Mouse (Mus musculus): ENCODE results near the gene Mrps15.
"Not testable (repeated sequence)": the region's sequence is repeated elsewhere in the genome, so short reads cannot be mapped to it uniquely, and the experiment has no call there.

Mrps15 gene

GRCm38 (mm10) chr4:126077833-126078232 is 31.1 kb downstream of the Mrps15 start:
- no peak for DNase-seq (ENCODE audit: low spot score)

DNA sequence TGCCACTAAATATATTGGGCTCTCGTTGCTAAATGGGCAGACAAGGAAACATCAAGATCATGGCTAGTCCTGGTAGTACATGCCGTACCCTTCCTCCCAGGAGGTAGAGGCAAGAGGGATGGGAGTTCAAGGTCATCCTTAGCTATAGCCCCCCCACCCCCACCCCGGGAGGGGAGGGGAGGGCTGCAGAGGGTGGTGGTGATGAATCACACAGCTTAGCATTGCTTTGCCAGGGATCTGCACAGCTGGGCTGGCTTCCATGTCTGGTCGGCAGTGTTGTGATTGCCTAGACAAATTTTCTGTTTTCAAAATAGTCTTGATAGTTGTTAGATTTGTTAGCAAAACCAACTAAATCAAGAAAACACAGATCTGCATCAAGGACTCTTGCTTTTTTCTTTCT is 32.5 kb downstream of the Mrps15 start:
- no peak for DNase-seq (ENCODE audit: low spot score)

DNA sequence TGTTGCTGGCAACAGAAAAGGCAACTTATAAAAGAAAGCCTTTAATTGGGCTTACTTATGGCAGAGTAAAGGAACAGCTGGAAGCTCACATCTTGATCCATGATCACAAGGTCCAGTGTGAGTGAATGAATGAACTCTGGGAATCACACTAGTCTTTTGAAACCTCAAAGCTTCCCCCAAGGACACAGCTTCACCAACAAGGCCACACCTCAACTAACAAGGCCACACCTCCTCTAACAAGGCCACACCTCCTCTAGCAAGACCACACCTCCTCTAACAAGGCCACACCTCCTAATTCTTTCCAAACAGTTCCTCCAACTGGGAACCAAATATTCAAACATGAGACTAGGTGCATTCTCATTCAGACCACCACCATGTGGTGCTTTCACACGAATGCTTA is 34.9 kb downstream of the Mrps15 start:
- no peak for DNase-seq (ENCODE audit: low spot score)

DNA sequence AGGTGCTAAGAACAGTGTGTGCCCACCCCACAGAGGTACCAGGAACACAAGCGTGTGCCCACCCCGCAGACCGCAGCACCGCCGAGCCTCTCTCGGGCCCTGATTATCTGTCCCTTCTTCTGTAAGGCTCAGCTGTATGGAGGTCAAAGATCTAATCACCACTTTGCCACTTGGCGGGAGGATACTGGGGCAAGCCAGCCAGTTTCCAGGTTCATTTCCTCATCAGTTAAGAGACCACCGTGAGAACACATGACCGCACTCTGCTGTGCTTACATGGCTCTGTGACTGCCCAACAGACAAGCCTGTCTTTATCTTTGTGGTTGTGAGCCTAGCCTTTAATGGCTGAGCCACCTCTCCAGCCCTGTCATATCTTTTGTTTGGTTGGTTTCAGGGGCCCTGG is 36.3 kb downstream of the Mrps15 start:
- DNase-seq (ENCODE audit: low spot score): no peak

GRCm38 (mm10) chr4:126084382-126084781 is 37.7 kb downstream of the Mrps15 start:
- no peak for DNase-seq (ENCODE audit: low spot score)

GRCm38 (mm10) chr4:126085996-126086576 is 39.4 kb downstream of the Mrps15 start:
- peak; percentile 76 for DNase-seq (ENCODE audit: low spot score)

- DNase-seq (ENCODE audit: low spot score): no peak
Measured at GRCm38 (mm10) chr4:126090101-126090847, 43.5 kb downstream of the Mrps15 start.

DNA sequence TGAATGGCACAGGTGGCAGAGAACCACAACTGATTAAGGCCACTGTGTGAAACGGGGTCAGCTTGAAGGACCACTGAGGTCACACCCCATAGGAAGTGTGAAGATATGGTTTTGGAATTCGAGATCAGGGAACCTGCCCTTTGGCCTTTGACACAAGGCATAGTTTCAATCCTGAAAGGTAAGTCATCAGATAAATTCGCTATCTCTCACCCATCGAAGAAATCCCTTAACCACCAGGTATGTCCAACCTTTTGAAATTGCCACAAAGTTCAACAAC is 44.1 kb downstream of the Mrps15 start:
- DNase-seq (ENCODE audit: low spot score): no peak

GRCm38 (mm10) chr4:126091873-126092272 is 45.1 kb downstream of the Mrps15 start:
- DNase-seq (ENCODE audit: low spot score): no peak

GRCm38 (mm10) chr4:126095622-126096430 is 49.1 kb downstream of the Mrps15 start:
- DNase-seq (ENCODE audit: low spot score): not testable (repeated sequence)

DNA sequence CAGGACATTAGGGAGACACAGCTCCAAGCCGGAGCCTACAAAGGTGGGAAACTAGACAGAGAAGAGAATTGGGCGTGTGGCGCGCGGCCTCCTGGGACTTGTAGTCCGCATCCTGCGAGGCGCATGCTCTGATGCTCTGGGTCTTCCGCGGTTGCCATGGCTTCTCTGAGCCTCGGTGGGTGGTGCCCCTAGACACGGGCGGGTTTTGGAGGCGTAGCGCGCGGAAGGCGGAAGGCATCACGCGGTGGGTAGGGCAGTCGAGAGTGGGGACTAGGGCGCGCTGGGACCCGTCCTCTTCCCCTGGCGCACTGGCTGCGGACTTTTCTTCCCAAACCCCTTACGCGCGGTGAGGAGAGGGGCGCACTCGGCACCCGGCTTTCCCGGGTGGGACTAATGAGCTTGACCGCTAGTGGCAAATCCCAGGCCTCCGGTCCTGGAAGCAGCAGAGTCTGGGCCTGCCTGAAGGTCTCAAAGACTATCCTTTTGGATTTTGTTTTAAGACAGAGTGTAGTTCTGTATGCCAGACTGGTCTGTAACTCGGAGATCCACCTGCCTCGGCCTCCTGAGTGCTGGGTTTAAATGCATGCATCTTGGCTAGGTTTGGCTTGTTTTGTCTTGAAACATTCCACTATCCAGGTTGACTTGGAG is 49.9 kb downstream of the Mrps15 start, which contains the start of gene Lsm10:
Gene Lsm10, plus strand, starts transcription at position 160 of the 648 bp plus-strand sequence.
- peak; percentile 94 for DNase-seq (ENCODE audit: low spot score)

DNA sequence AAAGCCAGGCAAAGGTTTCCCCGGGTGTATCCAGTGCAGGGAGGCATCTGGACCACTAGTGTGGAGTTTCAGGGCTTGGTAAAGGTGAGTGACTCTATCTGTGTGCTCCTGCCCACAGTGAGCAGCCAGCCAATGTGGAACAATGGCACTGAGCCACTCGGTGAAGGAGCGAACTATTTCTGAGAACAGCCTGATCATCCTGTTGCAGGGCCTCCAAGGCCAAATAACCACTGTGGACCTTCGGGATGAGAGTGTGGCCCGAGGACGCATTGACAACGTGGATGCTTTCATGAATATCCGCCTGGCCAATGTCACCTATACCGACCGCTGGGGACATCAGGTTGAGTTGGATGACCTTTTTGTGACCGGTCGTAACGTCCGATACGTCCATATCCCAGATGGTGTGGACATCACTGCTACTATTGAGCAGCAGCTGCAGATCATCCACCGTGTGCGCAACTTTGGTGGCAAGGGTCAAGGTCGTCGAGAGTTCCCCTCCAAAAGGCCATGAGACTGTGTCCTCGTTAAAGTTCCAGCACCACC is 51.1 kb downstream of the Mrps15 start:
- DNase-seq (ENCODE audit: low spot score): peak; percentile 32

- DNase-seq (ENCODE audit: low spot score): no peak
Measured at GRCm38 (mm10) chr4:126099365-126099764, 52.6 kb downstream of the Mrps15 start.

DNA sequence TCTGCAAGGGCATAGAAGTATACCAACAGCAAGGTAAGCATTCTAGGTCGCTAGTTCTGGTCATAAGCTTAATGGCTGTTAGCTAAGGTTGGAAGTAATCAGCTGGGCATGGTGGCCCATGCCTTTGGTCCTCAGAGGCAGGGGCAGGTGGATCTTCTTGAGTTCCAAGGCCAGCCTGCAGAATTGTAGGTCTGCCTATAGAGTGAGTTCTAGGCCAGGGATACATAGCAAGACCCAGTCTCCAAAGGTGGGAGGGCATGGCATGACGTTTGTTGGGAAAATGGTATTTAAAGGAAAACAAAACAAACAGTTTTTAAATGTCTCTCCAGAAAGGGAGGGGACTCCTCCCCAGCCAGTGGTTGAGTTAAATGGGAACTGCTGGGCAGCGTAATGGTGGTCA is 54.0 kb downstream of the Mrps15 start:
- no peak for DNase-seq (ENCODE audit: low spot score)

GRCm38 (mm10) chr4:126102061-126102841 is 55.5 kb downstream of the Mrps15 start:
- no peak for DNase-seq (ENCODE audit: low spot score)

- peak; percentile 79 for DNase-seq (ENCODE audit: low spot score)
Measured at GRCm38 (mm10) chr4:126103057-126103581, 56.4 kb downstream of the Mrps15 start.

- DNase-seq (ENCODE audit: low spot score): peak; percentile 96
Measured at GRCm38 (mm10) chr4:126103590-126104068, 56.9 kb downstream of the Mrps15 start, which contains the start of gene Stk40. Stk40 (plus strand) TSS chr4:126103957.

DNA sequence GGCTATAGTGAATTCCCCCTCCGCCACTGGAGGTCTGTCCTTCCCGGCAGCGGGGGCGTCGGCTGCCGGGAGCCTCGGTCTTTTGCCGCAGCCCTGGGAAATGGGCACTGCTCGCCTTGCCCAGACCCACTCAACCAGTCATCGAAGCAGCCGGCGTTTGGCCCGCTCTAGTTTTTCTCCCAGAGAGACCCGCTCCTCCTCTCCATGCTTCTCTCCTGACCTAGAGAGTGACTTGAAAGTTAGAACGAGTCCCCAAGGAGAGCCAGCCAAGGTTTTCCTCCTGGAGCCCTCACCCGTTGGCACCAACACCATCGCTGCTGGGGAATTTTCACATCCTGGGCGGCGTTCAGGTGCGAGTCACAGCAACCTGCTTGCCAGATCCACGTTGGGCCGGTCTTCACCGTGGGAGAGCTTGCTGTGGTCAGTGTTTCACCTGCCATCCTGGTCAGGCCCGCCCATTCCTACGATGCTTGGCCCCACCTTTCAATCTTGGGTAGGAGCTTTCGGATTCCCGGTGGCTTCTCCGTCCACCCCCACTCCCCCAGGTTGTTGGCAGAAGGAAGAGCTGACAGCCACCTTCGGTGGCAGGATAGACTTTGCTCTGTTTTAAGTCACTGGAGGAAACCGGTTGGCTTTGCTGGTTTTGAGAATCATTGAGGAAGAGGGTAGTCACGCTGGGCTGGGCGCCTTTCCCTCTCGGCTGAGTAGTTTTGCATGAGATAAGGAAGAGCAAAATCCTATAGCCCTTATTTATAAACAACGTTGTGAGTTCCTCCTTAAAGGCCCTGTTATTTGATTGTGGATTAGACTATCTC is 57.7 kb downstream of the Mrps15 start:
- peak; percentile 46 for DNase-seq (ENCODE audit: low spot score)
